In genomic region chr9:74241292-74241691, GRCm38 (mm10) we compare ENCODE assay signal across 25 mouse cellular contexts.
"Had no signal": no experiment of that assay in that cellular context is flagged by ENCODE, and none has a peak within 500 bp of the region (broad histone marks: within the 10 kb centered on the region; RNA-seq: fewer than 3 reads in every experiment).

No protein-coding gene starts in this region.

- H3K9ac ChIP-seq: heart, embryonic 12.5 days; hindbrain, embryonic 12.5 days; hindbrain, embryonic 14.5 days; kidney, embryonic 15.5 days; limb, embryonic 13.5 days; limb, embryonic 15.5 days had no signal

- H3K9me3 ChIP-seq: heart, embryonic 10.5 days; heart, embryonic 12.5 days; hindbrain, embryonic 10.5 days; hindbrain, embryonic 12.5 days; kidney, embryonic 15.5 days; limb, embryonic 13.5 days; limb, embryonic 15.5 days had no signal

- H3K4me1 ChIP-seq: heart, embryonic 10.5 days; heart, embryonic 12.5 days; hindbrain, embryonic 10.5 days; hindbrain, embryonic 12.5 days; kidney, embryonic 15.5 days; limb, embryonic 13.5 days; limb, embryonic 15.5 days had no signal

- H3K27me3 ChIP-seq: heart, embryonic 12.5 days; hindbrain, embryonic 12.5 days; kidney, embryonic 15.5 days; limb, embryonic 13.5 days; limb, embryonic 15.5 days had no signal

- H3K4me2 ChIP-seq: heart, embryonic 12.5 days; hindbrain, embryonic 12.5 days; hindbrain, embryonic 14.5 days; kidney, embryonic 15.5 days; limb, embryonic 13.5 days; limb, embryonic 15.5 days had no signal

- ATAC-seq: hindbrain, embryonic 16.5 days; inflammation-experienced regulatory T-cells, adult 6 months; intestine, embryonic 16.5 days had no signal

- DNase-seq: gastrocnemius, postnatal 14 days; gastrocnemius, postnatal 36 days; heart, adult 18-20 months; heart, postnatal 10 days; heart, postnatal 4 days; kidney, adult 11 months; kidney, adult 2 months; kidney, adult 9 months; kidney, postnatal 14 days; kidney, postnatal 36 days; layer of hippocampus, adult 9-11 months; layer of hippocampus, postnatal 36 days; left cerebral cortex, postnatal 4 days had no signal

- H3K36me3 ChIP-seq: heart, embryonic 10.5 days; heart, embryonic 12.5 days; hindbrain, embryonic 10.5 days; hindbrain, embryonic 12.5 days; kidney, embryonic 15.5 days; limb, embryonic 13.5 days; limb, embryonic 15.5 days had no signal

- H3K4me3 ChIP-seq: heart, embryonic 10.5 days; heart, embryonic 12.5 days; hindbrain, embryonic 10.5 days; hindbrain, embryonic 12.5 days; kidney, embryonic 15.5 days; limb, embryonic 13.5 days; limb, embryonic 15.5 days had no signal

- H3K27ac ChIP-seq: heart, embryonic 10.5 days; hindbrain, embryonic 10.5 days; hindbrain, embryonic 12.5 days; hindbrain, embryonic 14.5 days; kidney, embryonic 15.5 days; kidney, postnatal 0 days; limb, embryonic 13.5 days; limb, embryonic 15.5 days had no signal
